Mouse (Mus musculus) intestine, embryonic 15.5 days (tissue): ENCODE results near the gene March6. TPM values are rescaled to one million over a fixed set of nuclear protein-coding genes. Genes with fewer than 3 reads are reported as not detected.

Experiments used
- ATAC-seq: fragments of 200-750 bp; cut with Nextera tagmentation; 2 replicates; pipeline ENCODE4 v1.8.0; 2017; ENCODE audit warnings: moderate TSS enrichment, moderate library complexity
- H3K27ac ChIP-seq: fragments of 300-500 bp; sonication (generic); 2 replicates; pipeline ENCODE4 v1.5.1; 2015; ENCODE audit warnings: mild to moderate bottlenecking, inconsistent platforms
- H3K27me3 ChIP-seq: fragments of 300-500 bp; sonication (generic); replicated peaks from 2 replicates; pipeline ENCODE4 v1.6.1; 2015; ENCODE audit warnings: inconsistent platforms
- H3K36me3 ChIP-seq: fragments of 300-500 bp; sonication (generic); 2 replicates; pipeline ENCODE4 v1.6.1; 2015; ENCODE audit warnings: inconsistent platforms
- H3K4me1 ChIP-seq: fragments of 300-500 bp; sonication (generic); replicated peaks from 2 replicates; pipeline ENCODE4 v1.6.1; 2015; ENCODE audit warnings: inconsistent platforms
- H3K4me2 ChIP-seq: fragments of 300-500 bp; sonication (generic); replicated peaks from 2 replicates; pipeline ENCODE4 v1.6.1; 2015; ENCODE audit warnings: mild to moderate bottlenecking, inconsistent platforms
- H3K4me3 ChIP-seq: fragments of 300-500 bp; sonication (generic); replicated peaks from 2 replicates; pipeline ENCODE4 v1.5.1; 2015; ENCODE audit warnings: inconsistent platforms
- H3K9ac ChIP-seq: fragments of 300-500 bp; sonication (generic); 2 replicates; pipeline ENCODE4 v1.6.1; 2015; ENCODE audit warnings: inconsistent platforms
- H3K9me3 ChIP-seq: fragments of 300-500 bp; sonication (generic); 2 replicates; pipeline ENCODE4 v1.6.1; 2016; ENCODE audit warnings: inconsistent platforms
- WGBS: fragments of 180-500 bp; shearing (Covaris S2); methylation state at CpG from one replicate; pipeline ENCODE4 v1.1.7; 2015; 5-methylcytosine and 5-hydroxymethylcytosine counted together
- polyA plus RNA-seq: library from polyadenylated mRNA; unstranded; fragments of >200 nt; fragmentation: Nextera tagmentation; extraction: Ambion mirVana; gene quantifications from 2 replicates; pipeline ENCODE4 v1.2.1, GENCODE M21; 2015

The March6 gene
- polyA plus RNA-seq, 1 experiment from 2014 or later, result 26.0 TPM

DNA sequence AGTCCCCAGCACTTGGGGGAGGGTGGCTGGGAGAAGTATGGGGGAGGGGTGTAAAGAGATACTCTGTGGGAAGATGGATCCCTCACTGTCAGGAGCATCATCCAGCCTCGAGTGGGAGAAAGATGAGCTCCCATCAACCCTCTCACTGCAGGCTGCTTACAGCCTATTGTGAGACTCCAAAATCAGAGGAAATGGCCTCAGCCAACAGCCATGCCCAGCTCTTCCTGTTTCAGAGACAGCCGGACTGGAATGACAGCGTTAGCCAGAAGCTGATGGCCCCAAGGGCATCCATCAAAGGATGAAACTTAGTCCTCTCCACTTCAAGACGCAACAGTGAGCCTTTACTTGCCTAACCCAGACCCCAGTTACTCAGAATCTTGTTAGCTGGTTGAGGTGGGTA, 115.7 kb downstream of the March6 start:
- no peak overlapping the region for H3K9ac ChIP-seq
- ATAC-seq, result no peak
- H3K4me3 ChIP-seq, result no peak overlapping the region
- WGBS, result 54% methylated on average over 4 of the region's 4 CpGs
- no peaks in the 10 kb centered on the region for H3K36me3 ChIP-seq
- H3K9me3 ChIP-seq, result no peaks in the 10 kb centered on the region
- H3K4me2 ChIP-seq, result no peak overlapping the region
- no peaks in the 10 kb centered on the region for H3K4me1 ChIP-seq
- no peaks in the 10 kb centered on the region for H3K27me3 ChIP-seq
- no peak overlapping the region for H3K27ac ChIP-seq

- H3K36me3 ChIP-seq, result no peaks in the 10 kb centered on the region
- H3K4me3 ChIP-seq, result no peak overlapping the region
- no peaks in the 10 kb centered on the region for H3K4me1 ChIP-seq
- H3K27ac ChIP-seq, result no peak overlapping the region
- no peaks in the 10 kb centered on the region for H3K9me3 ChIP-seq
- no peak overlapping the region for H3K4me2 ChIP-seq
- no peak overlapping the region for H3K9ac ChIP-seq
- H3K27me3 ChIP-seq, result no peaks in the 10 kb centered on the region
- WGBS, result 53% methylated on average over 6 of the region's 6 CpGs
- no peak for ATAC-seq
These were observed 116.5 kb downstream of the March6 start for GRCm38 (mm10) chr15:31414179-31414898.

GRCm38 (mm10) chr15:31413662-31414061, 117.2 kb downstream of the March6 start:
- Histone ChIP-seq H3K36me3 (no peaks in the 10 kb centered on the region), H3K27ac (no peak overlapping the region), H3K9ac (no peak overlapping the region), H3K4me1 (no peaks in the 10 kb centered on the region), H3K4me2 (no peak overlapping the region), H3K9me3 (no peaks in the 10 kb centered on the region), H3K4me3 (no peak overlapping the region), H3K27me3 (no peaks in the 10 kb centered on the region)
- ATAC-seq, result no peak
- 94% methylated on average over 6 of the region's 6 CpGs for WGBS

DNA sequence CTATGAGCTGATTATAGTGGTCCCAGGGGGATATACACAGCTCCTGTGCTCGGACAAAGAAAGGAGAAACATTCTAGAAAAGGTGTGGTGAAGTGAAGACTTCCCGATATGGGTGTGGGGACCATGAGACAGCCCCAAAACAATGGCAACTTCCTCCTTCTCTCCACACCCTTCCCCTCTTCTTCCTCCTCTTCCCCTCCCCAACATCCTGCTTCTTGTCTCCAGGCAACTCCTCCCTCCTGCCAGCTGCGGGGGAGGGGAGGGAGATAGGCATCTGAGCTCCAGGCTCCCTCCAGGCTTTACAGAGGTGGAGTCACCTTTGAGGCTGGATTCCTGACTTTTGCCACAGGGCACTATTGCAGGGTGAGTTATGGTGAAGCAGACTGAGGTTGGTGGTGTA, 117.9 kb downstream of the March6 start:
- no peak overlapping the region for H3K27ac ChIP-seq
- no peak overlapping the region for H3K4me3 ChIP-seq
- WGBS, result 39% methylated on average over 3 of the region's 3 CpGs
- no peaks in the 10 kb centered on the region for H3K36me3 ChIP-seq
- no peaks in the 10 kb centered on the region for H3K9me3 ChIP-seq
- no peaks in the 10 kb centered on the region for H3K27me3 ChIP-seq
- ATAC-seq, result no peak
- no peak overlapping the region for H3K9ac ChIP-seq
- H3K4me2 ChIP-seq, result no peak overlapping the region
- H3K4me1 ChIP-seq, result 0 out of 2 replicates have a peak, but pooled peaks cover under 1% of the 10 kb centered on the region

DNA sequence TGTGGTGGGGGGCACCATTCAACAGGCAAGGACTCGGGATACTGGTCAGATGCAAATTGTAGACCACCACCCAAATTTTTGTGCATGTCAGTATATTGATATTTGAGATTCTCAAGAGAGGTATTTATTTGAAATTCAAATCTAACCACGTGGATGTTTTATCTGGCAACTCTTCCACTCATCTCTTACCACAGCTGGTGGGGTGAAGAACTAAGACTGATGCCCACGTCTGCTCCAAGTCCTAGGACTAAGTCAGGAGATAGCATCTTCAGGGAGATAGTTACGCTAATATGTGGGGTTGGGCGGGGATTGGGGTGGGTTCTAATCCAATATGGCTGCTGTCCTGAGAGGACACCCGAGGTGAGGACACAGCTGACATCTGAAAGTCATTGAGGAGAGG, 118.4 kb downstream of the March6 start:
- H3K9ac ChIP-seq, result no peak overlapping the region
- no peak overlapping the region for H3K27ac ChIP-seq
- no peak overlapping the region for H3K4me2 ChIP-seq
- no peaks in the 10 kb centered on the region for H3K9me3 ChIP-seq
- 0 out of 2 replicates have a peak, but pooled peaks cover 4% of the 10 kb centered on the region for H3K4me1 ChIP-seq
- H3K27me3 ChIP-seq, result no peaks in the 10 kb centered on the region
- H3K36me3 ChIP-seq, result no peaks in the 10 kb centered on the region
- no peak for ATAC-seq
- H3K4me3 ChIP-seq, result no peak overlapping the region
- 80% methylated on average over 6 of the region's 6 CpGs for WGBS

- ATAC-seq, result peak; percentile 83
These were observed 123.4 kb downstream of the March6 start for GRCm38 (mm10) chr15:31407490-31407889.

GRCm38 (mm10) chr15:31406881-31407280, 124.0 kb downstream of the March6 start:
- Histone ChIP-seq H3K9me3 (no peaks in the 10 kb centered on the region), H3K27me3 (no peaks in the 10 kb centered on the region), H3K4me3 (no peak overlapping the region), H3K4me2 (no peak overlapping the region), H3K4me1 (0 out of 2 replicates have a peak, but pooled peaks cover 4% of the 10 kb centered on the region), H3K27ac (no peak overlapping the region), H3K36me3 (no peaks in the 10 kb centered on the region), H3K9ac (no peak overlapping the region)
- 73% methylated on average over 5 of the region's 5 CpGs for WGBS
- no peak for ATAC-seq

More at GRCm38 (mm10) chr15:31407490-31407889, 123.4 kb downstream of the March6 start:
- H3K4me2 ChIP-seq, result no peak overlapping the region
- no peaks in the 10 kb centered on the region for H3K9me3 ChIP-seq
- no peaks in the 10 kb centered on the region for H3K36me3 ChIP-seq
- H3K4me3 ChIP-seq, result no peak overlapping the region
- H3K4me1 ChIP-seq, result 0 out of 2 replicates have a peak, but pooled peaks cover 4% of the 10 kb centered on the region
- H3K9ac ChIP-seq, result no peak overlapping the region
- no peaks in the 10 kb centered on the region for H3K27me3 ChIP-seq
- no peak overlapping the region for H3K27ac ChIP-seq
- 42% methylated on average over 4 of the region's 4 CpGs for WGBS

Other genes starting within 250 kb of the March6 start
- 0.34 and 0.43 TPM in 2 replicates for gene Ankrd33b, start 163.3 kb downstream of the March6 start, polyA plus RNA-seq
- gene Ropn1l, start 77.3 kb downstream of the March6 start, polyA plus RNA-seq, result 2.0 and 2.3 TPM in 2 replicates
- 34.6 and 36.4 TPM in 2 replicates for gene Cmbl, start 34.3 kb upstream of the March6 start, polyA plus RNA-seq
- 480 and 508 TPM in 2 replicates for gene Cct5, start 70.8 kb upstream of the March6 start, polyA plus RNA-seq
- gene Fam173b, start 70.8 kb upstream of the March6 start, polyA plus RNA-seq, result 15.2 and 16.6 TPM in 2 replicates